Mouse (Mus musculus): Measurements from ENCODE around the gene Tbxas1.
A peak's percentile ranks its signal among the peaks of the same experiment; 100 is the strongest.

Gene Tbxas1

GRCm38 (mm10) chr6:38900479-38901126, 25.4 kb downstream of the Tbxas1 start:
- no peak for DNase-seq

GRCm38 (mm10) chr6:38901152-38901551, 25.9 kb downstream of the Tbxas1 start:
- DNase-seq = no peak

DNA sequence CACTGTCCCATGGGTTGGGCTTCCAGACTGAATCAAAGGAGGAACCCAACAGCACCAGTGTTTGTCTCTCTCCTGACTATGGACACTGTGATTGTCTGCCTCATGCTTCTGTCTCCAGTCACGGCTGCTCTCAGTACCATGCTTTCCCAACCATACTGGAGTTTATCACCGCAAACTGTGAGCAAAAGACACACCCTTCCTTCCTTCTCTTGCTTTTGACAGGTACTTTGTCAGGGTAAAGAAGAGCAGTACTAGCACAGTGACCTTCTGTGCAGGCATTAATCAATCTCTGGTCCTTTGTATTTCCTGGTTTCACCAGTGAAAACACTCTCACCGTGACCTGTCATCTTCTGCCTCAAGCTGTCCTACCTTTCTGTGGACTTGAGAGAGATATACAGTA, 26.4 kb downstream of the Tbxas1 start:
- no peak for DNase-seq

- no peak for DNase-seq
Observed at GRCm38 (mm10) chr6:38902820-38903439, 27.7 kb downstream of the Tbxas1 start.

DNA sequence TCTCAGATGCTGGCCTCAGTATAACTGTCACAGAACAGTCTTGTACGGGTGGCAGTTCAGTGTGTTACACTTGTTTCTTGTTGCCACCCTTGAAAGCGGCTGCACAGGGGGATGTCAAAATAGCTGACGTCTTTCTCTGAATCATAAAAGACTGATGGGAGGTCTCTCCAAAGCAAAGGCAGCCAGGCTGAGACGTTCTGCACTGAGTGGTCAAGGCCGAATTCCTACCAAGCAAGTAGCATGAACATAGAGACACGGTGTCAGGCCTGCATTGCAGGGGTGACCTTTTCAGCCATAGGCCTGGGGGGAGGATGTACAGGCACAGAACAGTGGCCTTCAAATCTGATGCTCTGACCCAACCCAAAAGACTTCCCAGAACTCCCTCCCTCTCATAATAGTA, 30.8 kb downstream of the Tbxas1 start:
- DNase-seq = no peak

GRCm38 (mm10) chr6:38908401-38908800, 33.2 kb downstream of the Tbxas1 start:
- no peak for DNase-seq

DNA sequence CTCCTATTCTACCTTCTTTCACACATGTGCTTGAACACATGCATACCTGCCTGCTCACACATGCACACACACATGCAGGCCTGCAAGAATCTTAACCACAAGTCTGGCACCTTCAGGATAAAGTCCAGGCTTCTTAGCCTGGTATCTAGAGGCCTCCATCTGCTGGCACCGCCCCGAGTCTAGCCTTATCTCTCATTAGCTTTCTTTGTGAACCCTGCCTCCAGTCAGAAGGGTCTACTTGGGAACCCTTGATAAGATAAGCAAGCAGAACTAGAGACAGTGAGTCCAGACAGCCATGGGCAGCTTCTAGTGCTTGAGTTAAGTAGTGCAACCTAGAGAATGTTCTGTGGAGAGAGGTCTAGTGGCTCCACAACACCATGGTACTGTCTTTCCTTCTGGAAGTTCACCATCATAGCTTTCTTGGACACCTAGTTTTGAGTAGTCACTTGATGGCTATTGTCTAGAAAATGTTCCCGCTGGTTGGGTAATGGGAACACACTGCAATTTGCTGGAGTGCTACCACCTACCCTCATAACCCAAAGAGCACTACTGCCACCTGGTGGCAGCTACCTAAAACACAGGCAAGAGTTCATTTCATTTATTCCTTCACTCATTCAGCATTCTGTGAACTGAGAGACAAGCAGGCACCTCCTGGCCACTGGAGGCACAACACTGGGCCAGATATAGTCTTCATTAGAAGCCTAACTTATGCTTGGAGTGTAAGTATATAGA, 35.8 kb downstream of the Tbxas1 start:
- DNase-seq = peak; percentile 52 to 75

- DNase-seq = no peak
Observed at GRCm38 (mm10) chr6:38912121-38912660, 37.0 kb downstream of the Tbxas1 start.

GRCm38 (mm10) chr6:38912845-38913244, 37.6 kb downstream of the Tbxas1 start:
- DNase-seq = peak in 1 of 2 experiments; percentile 72

DNA sequence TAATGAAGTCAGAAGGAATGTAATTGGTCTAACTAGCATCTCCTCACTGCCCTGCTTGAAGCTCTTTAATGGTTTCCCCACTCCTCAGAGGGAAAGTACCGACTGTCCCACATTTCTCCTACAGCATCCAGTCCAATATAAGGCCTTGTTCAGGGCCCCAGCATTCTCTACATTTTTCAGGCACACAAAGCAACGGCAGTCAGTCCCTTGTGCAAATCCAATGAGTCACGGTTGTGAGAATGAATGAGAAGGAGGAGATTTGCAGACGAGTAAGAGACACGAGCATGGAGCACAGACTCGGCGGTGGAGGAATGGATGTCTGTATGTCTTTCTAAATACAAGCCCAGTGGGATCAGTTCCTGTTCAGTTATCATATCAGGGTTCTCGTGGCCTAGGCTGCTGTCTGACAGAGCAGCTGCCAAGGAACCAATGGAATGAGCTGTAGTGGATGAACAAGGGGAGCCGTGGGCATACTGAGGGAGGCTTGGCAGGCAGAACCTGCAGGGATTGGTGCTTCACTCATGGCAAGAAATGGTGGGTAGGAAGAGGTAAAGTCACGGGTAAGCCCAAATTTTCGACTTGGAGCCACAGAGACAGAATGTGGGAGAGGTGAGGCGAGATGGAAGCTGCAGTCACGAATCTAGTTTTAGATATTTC, 38.3 kb downstream of the Tbxas1 start:
- DNase-seq = no peak

GRCm38 (mm10) chr6:38914181-38914580, 39.0 kb downstream of the Tbxas1 start:
- DNase-seq = no peak

GRCm38 (mm10) chr6:38915776-38916175, 40.6 kb downstream of the Tbxas1 start:
- DNase-seq = no peak

DNA sequence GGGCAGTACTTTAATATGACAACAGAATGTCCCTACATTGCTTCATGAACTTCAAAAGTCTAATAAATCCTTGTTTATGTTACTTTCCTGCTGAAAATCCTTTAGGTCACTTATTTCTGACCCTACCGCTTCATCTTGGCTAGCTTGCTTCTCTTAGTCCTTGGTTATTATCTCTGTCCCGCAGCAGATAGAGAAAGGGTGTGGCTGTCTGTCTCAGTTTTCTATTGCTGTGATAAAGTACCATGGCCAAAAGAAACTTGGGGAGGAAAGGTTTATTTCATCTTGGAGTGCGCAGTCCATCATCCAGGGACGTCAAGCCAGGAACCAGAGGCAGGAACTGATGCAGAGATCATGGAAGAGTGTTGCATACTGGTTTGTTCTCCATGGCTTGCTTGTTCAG, 41.4 kb downstream of the Tbxas1 start:
- no peak for DNase-seq

GRCm38 (mm10) chr6:38917415-38917814, 42.2 kb downstream of the Tbxas1 start:
- DNase-seq = peak in 1 of 2 experiments; percentile 64

DNA sequence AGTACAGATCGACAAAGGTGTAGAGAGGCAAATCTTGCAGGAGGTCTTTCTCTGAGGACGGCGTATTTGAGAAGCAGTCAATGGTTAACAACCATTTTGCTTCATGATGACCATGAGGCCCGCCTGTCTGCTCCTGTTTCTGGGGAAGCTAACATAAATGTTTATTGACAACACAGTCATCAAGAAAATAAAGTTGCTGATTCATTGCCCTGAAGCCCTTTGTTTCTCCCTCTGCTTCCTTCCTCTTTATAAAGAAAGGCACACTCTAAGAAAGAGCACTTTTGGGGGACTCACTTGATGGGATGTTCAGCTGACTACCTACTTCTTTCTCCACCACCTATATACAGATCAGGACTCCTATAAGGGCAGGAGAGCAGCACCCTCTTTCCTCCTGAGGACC, 43.5 kb downstream of the Tbxas1 start:
- no peak for DNase-seq

GRCm38 (mm10) chr6:38919135-38919740, 44.0 kb downstream of the Tbxas1 start:
- DNase-seq = peak; percentile 31 to 58

GRCm38 (mm10) chr6:38920141-38920540, 44.9 kb downstream of the Tbxas1 start:
- no peak for DNase-seq

GRCm38 (mm10) chr6:38921095-38921809, 46.0 kb downstream of the Tbxas1 start:
- no peak for DNase-seq

DNA sequence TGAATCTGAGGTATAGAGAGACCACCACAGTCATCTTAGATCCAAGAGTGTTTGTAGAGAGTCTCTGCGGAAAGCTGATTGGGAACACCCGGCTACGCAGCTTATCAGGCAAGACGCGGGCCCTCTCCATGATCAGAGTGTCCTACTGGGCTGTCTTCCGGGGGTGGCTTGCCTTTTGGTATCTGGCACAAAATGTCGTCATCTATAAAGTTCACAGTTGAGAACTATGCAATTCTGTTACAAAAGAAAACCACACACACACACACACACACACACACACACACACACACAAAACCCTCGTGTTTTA, 46.6 kb downstream of the Tbxas1 start:
- no peak for DNase-seq

GRCm38 (mm10) chr6:38922517-38922916, 47.3 kb downstream of the Tbxas1 start:
- no peak for DNase-seq

GRCm38 (mm10) chr6:38923450-38923849, 48.2 kb downstream of the Tbxas1 start:
- no peak for DNase-seq

Data from lung, postnatal 4 days (tissue).